Mouse (Mus musculus): ENCODE data around the gene Psma6.

DNA sequence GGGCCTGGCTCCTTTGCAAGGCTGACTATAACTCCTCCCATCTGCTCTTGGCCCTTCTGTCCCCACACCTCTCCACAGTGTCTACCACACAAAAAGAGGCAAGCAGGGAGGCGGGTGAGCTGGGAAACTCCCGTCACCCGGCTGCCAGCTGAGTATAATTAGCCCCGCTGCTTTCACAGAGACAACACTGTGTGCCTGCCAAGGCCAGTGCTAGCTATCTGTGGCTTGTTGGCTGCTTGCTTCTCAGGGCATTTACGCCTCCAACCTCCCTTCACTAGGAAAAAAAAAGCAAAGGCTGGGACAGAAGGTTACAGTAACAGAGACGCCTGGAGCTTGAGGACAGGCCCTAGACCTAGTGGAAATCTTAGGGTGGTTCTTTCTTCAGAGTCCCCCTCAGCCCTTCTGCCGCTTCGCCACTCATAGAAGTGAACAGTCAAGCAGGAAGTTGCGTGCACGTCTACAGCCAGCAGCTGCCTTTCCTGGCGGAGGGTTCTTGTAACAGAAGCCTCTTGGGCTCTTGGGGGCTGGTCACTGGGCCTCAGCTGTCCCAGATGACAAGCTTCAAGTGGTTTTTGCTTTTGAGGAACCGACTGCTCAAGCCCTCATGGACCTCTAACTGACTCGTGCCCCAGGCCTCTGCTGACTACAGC lies 62.8 kb downstream of the Psma6 start:
- TF ChIP-seq CTCF (IDR thresholded peaks at IDR 0.05; ENCODE audit: low read depth): 0 out of 2 replicates have a peak, but pooled peaks have one; percentile 8
- peak; percentile 13; the same call in 1 of the 2 replicates for TF ChIP-seq EP300 (IDR thresholded peaks at IDR 0.05; ENCODE audit: low read depth)

Measured in liver, postnatal 0 days (tissue).